Mouse (Mus musculus) induced T-regulatory cell, adult 2 months (primary cell): ENCODE results near the gene Parvg.
"Not testable (repeated sequence)": the region's sequence is repeated elsewhere in the genome, so short reads cannot be mapped to it uniquely, and the experiment has no call there.

ENCODE experiments used
- DNase-seq: peaks from one replicate; pipeline ENCODE4 v3.0.0-alpha.2; 2012; ENCODE audit warnings: low read depth

Parvg gene

GRCm38 (mm10) chr15:84323966-84324869 is at the start of gene Parvg:
TSS of gene Parvg (plus strand) at chr15:84324026.
- DNase-seq: peak; percentile 71

DNA sequence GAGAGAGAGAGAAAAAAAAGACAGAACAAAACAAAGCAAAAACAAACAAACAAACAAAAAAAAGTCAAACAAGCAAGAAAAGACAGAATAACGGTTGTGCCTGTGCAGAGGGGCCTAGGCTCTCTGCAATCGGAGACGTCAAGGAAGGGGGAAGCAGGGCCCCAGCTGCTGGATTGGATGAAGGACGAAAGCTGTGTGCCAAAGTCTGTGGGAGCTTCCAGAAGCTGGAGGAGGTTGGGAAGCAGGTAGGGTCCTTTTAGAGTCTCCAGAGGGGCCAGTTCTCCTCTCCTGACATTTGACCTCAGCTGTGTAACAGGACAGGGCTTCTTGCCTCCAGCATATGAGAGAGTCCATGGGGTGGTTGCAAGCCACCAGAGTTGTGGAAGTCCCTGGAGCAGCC is 47.8 kb upstream of the Parvg start:
- DNase-seq: no peak

DNA sequence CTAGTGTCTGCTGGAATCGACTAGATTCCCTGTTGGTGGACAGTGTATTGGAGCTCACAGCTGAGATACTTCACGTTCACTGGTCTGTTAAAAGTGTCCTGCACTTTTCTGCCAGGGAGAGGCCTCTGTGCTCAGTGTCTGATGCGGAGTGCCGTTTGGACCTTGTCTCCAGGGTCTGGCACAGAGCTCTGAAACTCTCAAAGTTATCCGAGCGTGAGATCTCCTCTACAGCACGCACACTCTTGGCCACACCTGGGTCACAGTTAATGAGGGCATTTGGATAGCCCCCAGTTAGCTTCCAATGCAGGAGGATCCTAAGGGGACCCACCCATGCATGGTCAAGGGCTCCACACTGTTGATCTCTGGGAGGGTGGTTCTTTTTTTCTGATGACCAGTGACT is 45.7 kb upstream of the Parvg start:
- DNase-seq: no peak

GRCm38 (mm10) chr15:84278656-84279055 is 45.2 kb upstream of the Parvg start:
- DNase-seq: no peak

- DNase-seq: no peak
Observed at GRCm38 (mm10) chr15:84280309-84280708, 43.5 kb upstream of the Parvg start.

- DNase-seq: no peak
Observed at GRCm38 (mm10) chr15:84280712-84281347, 43.0 kb upstream of the Parvg start.

DNA sequence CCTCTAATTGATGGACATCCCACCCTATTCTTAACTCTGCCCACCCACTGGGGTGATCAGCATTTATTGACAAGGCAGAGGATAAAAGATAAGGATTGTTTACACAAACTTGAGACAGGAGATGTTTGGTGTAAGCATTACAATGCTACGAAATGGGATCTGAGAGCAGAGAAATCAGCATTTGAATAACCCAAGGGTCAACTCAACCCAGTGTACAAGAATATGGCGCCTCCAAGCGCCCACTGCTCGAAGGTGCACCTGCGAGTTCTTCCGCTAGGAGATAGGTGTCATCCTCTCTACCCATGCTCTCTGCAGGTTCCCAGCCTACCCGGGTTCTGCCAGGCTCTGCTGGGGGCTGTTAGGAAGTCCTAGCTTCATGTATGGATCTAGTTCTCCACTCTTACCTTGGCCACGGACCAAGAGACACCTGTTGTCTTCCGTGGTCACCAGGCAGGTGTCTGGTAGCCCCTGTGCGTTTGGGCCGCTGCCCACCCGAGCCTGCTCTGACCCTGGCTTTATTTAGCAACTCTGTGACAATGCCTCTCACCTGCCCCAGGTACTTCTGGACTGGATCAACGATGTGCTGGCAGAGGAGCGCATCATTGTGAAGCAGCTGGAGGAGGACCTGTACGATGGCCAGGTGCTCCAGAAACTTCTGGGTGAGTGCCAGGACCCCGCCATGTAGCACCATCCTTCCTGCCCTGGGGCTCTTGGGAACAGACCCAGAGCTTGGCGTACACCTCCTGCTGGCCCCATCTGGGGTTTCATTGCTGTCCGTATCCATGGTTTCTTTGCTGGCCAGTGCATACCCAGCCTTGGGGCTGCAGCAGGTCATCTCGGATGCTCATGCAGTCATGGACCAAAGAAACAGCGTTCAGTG is 41.4 kb upstream of the Parvg start:
- DNase-seq: no peak

DNA sequence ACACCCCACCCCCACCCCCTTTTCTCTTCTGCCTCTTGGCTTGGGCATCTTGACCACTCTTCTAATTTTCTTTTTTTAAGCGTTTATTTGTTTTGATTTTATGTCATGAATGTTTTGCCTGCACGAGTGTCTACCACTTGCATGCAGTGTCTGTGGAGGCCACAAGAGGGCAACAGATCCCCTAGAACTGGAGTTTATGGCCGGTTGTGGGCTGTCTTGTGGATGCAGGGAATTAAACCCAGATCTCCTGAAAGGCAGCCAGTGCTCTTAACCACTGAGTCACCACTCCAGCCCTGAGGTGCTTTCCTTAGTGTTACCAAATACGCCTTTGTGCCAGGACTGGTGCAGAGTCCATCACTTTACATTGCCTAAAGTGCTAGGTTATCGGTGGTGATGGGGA is 39.8 kb upstream of the Parvg start:
- DNase-seq: peak; percentile 60

DNA sequence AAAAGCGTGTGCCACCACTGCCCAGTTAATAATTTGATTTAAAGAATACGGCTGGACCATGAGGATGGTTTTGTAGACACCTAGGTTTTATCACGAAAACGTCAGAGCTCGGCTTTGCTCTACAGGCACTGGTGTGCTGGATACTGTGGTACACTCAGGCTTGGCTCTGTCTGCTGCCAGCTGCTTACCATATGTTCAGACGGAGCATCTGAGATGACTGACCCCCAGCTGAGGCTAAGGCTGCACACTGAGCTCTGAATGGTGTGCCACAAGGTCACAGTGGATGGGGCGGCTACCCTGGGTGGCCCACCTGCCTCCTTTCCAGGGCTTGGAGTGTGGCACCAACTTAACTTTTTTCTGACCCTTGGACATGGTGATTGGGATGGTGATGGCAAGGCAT is 38.4 kb upstream of the Parvg start:
- no peak for DNase-seq

- DNase-seq: not testable (repeated sequence)
Observed at GRCm38 (mm10) chr15:84288953-84289352, 34.9 kb upstream of the Parvg start.

DNA sequence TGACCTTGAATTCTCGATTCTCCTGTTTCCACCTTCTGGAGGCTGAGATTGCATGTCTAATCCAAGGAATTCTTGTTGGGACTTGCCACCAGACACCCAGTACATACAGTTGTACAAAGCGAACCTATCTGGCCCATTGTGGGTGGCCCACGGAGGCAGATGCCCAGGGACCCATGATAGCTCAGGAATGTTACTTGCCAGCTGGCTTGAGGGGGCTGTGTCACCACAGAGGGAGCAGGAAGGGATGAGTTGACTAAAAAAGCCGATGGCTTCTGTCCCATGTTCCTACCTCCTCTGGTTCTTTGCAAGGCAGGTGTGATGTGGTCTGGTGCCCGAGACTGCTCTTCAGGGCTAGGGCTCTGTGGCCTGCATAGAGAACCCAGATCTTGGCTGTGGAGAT is 32.7 kb upstream of the Parvg start:
- DNase-seq: no peak

DNA sequence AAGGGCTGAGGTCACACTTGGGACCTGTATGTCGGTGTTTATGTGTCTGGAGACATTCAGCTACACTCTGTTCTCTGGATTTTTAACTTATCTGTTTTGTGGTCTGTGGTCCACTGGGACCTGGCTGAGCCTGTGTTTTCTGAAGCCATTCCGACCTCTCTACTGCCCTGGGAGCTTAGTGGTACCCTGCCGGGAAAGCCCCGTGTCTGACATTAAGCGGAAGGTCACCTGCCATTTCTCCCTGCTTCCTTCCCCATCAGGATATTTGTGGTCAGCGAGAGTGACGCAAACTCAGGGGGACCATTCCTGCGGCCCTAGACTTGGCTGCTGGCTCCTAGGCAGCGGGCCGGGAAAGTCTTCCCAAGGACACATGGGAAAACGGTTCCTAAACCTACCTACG is 30.2 kb upstream of the Parvg start:
- no peak for DNase-seq

- no peak for DNase-seq
Observed at GRCm38 (mm10) chr15:84294391-84294790, 29.4 kb upstream of the Parvg start.

- DNase-seq: no peak
Observed at GRCm38 (mm10) chr15:84295225-84295624, 28.6 kb upstream of the Parvg start.

- no peak for DNase-seq
Observed at GRCm38 (mm10) chr15:84297454-84297853, 26.4 kb upstream of the Parvg start.

- no peak for DNase-seq
Observed at GRCm38 (mm10) chr15:84298804-84299370, 24.9 kb upstream of the Parvg start.

DNA sequence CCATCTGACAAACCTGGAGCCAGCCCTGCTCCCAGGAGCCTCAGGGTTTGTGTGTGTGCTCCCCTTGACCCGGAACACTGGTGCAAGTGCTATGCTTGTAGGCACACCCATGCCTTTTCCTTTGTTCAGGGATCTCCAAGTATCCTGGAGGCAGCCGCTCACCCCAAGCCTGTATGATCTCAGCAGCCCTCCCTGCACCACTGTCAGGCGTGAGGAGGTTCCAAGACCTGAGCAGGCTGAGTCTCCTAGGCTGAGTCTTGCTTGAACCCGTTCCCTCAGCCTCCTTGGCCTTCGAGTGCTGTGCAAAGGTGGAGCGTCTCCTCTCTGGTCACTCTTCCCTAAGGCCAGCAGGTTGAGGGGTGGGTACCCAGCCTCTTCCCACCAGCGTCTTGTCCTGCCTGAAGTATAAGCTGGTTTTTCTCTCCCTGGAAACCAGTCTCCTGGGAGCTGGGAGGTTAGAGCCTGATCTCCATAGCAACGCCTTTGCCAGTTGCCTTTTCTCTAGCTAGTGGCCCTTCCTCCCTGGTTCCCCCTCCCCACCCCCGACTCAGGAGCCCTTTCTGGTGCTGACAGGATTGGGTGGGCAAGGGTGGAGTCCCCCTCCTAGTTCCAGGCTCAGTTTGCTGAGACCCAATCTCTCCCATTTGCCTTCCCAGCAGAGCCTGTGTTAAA is 24.0 kb upstream of the Parvg start:
- DNase-seq: no peak

DNA sequence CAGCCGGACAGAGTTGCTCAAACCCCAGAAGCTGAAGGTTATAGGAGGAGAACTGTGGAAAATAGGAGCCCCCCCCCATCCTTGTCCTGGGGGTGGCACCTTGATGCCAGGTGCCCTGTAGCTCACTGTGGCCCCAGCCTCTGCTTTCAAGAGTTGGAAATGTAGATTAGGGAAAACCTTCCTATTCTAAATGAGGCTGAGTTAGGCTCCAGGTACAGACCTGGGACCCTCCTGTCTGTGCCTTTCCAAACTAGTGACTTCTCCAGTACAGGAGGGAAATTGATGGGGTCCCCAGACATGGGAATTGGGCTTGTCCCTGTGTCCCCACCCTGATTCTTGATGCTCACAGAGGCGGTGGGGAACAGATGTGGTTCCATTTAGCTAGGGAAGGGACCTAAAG is 23.2 kb upstream of the Parvg start:
- DNase-seq: no peak

- DNase-seq: no peak
Observed at GRCm38 (mm10) chr15:84301026-84301425, 22.8 kb upstream of the Parvg start.

DNA sequence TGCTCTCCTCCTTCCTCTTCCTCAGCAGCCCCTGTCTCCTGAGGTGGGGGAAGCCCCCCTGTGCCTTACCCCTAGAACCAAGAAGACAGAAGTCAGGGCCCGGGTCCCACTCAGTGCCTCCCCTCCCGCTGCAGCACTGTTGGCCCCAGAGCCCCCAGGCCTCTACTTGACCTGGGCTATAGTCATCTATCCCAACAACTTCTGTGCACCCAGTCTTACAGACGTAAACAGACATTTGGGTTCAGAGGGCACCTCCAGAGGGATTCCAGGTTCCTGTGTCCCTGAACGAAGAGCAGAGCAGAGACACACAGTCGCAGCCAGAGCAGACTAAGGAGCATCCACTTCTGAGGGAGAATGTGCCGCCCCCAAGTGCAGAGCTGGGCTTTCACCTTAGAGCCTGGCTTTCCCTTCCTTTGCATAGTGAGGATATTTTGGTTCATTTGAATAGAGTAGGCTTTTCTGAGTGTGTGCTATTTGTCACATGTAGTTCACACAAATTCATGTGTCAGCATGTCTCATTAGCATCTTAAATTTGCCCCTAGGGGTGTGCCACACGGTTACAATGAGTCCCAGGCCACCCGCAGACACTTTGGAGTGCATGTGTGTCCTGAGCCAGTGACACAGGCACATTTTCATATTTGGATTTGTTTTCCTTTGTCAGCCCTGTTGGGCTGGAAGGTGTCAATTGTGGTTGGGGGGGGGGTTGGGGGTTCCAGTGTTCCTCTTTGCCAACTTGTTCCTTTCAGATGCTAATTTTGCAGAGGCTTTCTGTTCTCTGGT is 22.0 kb upstream of the Parvg start:
- no peak for DNase-seq

GRCm38 (mm10) chr15:84303264-84303663 is 20.6 kb upstream of the Parvg start:
- DNase-seq: no peak
